Mouse (Mus musculus) midbrain, embryonic 13.5 days (tissue): ENCODE measurements at regions not wholly inside any gene's neighbourhood (a gene's known extent, or its start where the extent isn't known, plus 50 kb on each side); places are given as distances from the start of the nearest gene placed in this dataset.

ENCODE experiments used
- ATAC-seq: fragments of 200-750 bp; cut with Nextera tagmentation; 2 replicates; pipeline ENCODE4 v1.8.0; 2017; ENCODE audit warnings: mild to moderate bottlenecking, moderate TSS enrichment, moderate library complexity
- H3K27ac ChIP-seq: fragments of 300-500 bp; sonication (generic); 2 replicates; pipeline ENCODE4 v1.5.1; 2015; ENCODE audit warnings: inconsistent platforms, mild to moderate bottlenecking, moderate library complexity
- H3K27me3 ChIP-seq: fragments of 300-500 bp; sonication (generic); 2 replicates; pipeline ENCODE4 v1.6.1; 2015; ENCODE audit warnings: mild to moderate bottlenecking, inconsistent platforms
- H3K36me3 ChIP-seq: fragments of 300-500 bp; sonication (generic); 2 replicates; pipeline ENCODE4 v1.6.1; 2015; ENCODE audit warnings: mild to moderate bottlenecking, inconsistent platforms
- H3K4me1 ChIP-seq: fragments of 300-500 bp; sonication (generic); replicated peaks from 2 replicates; pipeline ENCODE4 v1.6.1; 2015; ENCODE audit warnings: inconsistent platforms
- H3K4me2 ChIP-seq: fragments of 300-500 bp; sonication (generic); replicated peaks from 2 replicates; pipeline ENCODE4 v1.6.1; 2015; ENCODE audit warnings: moderate library complexity, mild to moderate bottlenecking, inconsistent platforms
- H3K4me3 ChIP-seq: fragments of 300-500 bp; sonication (generic); replicated peaks from 2 replicates; pipeline ENCODE4 v1.5.1; 2015; ENCODE audit warnings: mild to moderate bottlenecking, inconsistent platforms
- H3K9ac ChIP-seq: fragments of 300-500 bp; sonication (generic); replicated peaks from 2 replicates; pipeline ENCODE4 v1.6.1; 2015; ENCODE audit warnings: mild to moderate bottlenecking, inconsistent platforms
- H3K9me3 ChIP-seq: fragments of 300-500 bp; sonication (generic); 2 replicates; pipeline ENCODE4 v1.6.1; 2016; ENCODE audit warnings: mild to moderate bottlenecking, inconsistent platforms
- WGBS: fragments of 180-500 bp; shearing (Covaris S2); methylation state at CpG from one replicate; pipeline ENCODE4 v1.1.7; 2015; 5-methylcytosine and 5-hydroxymethylcytosine counted together

DNA sequence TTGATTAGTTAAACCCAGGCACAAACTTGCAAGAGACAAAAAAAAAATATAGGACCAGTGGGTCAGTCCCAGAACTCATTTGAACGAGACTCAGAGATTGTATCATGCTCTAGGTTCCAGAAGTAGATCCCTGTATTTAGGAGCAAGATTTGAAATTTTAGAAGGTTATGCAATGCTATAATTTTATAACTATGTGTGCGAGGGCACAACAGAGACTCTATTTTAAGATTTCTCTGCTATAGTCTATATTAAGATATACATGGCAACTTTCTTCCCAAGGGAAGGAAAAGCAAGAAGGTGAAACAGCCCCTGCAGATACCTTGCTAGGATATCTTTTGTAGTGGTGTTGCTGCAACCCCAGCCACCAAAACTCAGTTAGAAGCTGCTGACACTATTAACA is 55.7 kb downstream of the Otor start:
- no peaks in the 10 kb centered on the region for H3K27me3 ChIP-seq
- ATAC-seq = no peak
- no peak overlapping the region for H3K27ac ChIP-seq
- no peak overlapping the region for H3K9ac ChIP-seq
- H3K4me3 ChIP-seq = no peak overlapping the region
- 87% methylated on average over 2 of the region's 2 CpGs for WGBS
- no peaks in the 10 kb centered on the region; the same call in 1 of the 2 replicates for H3K4me1 ChIP-seq
- H3K9me3 ChIP-seq = no peaks in the 10 kb centered on the region
- no peak overlapping the region for H3K4me2 ChIP-seq
- H3K36me3 ChIP-seq = no peaks in the 10 kb centered on the region

DNA sequence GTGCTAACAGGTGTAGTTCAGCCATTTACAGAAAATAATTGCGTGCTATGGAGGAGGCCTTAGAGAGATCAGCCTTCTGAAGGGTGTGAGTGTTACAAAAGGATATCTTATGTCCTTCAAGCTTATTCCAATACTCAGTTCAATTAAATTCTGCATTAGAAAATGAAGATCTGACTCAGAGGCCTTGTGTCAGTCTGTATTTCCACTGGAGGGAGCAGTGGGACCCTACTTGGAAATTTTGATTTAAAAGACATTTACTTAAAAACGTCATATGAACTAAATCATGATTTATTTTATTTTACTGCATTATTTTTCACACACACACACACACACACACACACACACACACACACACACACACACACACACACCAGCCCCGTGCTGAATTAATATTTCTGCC is 70.9 kb downstream of the Otor start:
- no peaks in the 10 kb centered on the region for H3K4me1 ChIP-seq
- WGBS = 73% methylated on average over 3 of the region's 3 CpGs
- ATAC-seq = no peak
- H3K4me3 ChIP-seq = no peak overlapping the region
- H3K27ac ChIP-seq = no peak overlapping the region
- H3K9ac ChIP-seq = no peak overlapping the region
- no peaks in the 10 kb centered on the region for H3K27me3 ChIP-seq
- H3K9me3 ChIP-seq = no peaks in the 10 kb centered on the region
- no peak overlapping the region for H3K4me2 ChIP-seq
- H3K36me3 ChIP-seq = no peaks in the 10 kb centered on the region

DNA sequence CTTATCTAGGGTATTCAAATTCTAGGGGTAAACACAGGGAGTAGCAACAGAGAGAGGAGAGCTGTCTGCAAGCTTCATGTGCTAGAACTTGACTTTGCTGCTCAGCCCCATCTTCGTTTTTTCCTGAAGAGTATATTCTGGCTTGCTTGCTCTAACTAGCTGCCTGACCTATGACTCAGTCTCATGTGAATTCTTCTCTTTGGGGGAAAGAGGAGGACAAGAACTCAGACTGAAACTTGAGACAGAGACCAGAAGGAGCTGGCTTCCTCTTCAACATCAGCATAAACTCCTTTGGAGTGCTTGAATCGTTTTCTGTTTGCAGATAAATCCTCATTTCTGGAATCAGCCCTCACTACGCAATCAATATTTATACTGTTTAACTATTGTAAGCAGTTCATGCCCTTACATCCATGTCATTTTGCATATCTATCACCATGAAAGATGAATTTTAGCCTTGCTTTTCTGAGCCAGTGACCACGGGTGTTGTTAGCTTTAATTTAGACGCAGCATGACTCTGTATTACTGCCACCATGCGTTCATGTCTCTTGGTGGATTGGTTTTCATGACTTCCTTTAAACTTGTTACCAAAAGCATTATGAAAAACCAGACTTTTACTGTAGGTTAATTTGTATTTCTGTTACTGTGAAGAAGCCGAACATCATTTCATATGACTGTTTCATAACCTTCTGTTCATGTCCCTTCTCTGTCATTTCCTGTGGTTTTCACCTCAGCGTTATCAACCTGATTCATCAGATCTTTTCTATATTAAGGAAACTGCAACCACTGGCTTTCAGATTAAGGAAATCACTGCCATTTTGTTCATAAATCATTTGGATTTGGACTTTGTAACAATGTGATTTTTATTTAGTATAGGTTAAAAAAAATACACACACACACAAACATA is 86.1 kb downstream of the Otor start:
- no peak overlapping the region for H3K27ac ChIP-seq
- no peaks in the 10 kb centered on the region for H3K27me3 ChIP-seq
- no peak overlapping the region for H3K9ac ChIP-seq
- H3K4me1 ChIP-seq = no peaks in the 10 kb centered on the region
- H3K4me3 ChIP-seq = no peak overlapping the region
- no peaks in the 10 kb centered on the region for H3K9me3 ChIP-seq
- H3K4me2 ChIP-seq = no peak overlapping the region
- WGBS = 89% methylated on average over 8 of the region's 8 CpGs
- no peaks in the 10 kb centered on the region for H3K36me3 ChIP-seq
- ATAC-seq = no peak

DNA sequence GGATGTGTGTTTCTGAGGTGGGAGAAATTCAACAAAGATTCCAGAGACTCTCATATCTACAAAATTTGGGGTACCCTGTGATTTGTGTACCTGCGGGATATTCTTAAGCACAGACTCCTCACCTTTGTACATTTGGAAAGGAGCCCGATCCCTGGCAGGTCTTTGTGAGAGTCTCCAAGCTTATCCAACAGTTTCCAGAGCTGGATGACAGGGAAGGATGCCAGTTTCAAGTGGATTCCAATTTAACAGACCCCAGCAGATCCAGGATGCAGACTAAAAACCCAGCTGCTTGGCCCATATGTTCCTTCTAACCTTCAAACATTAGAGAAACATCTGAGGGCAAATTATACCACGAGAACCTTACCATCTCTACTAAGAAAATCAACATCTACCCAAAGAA is 88.5 kb downstream of the Otor start:
- no peak overlapping the region for H3K4me3 ChIP-seq
- H3K9me3 ChIP-seq = no peaks in the 10 kb centered on the region
- no peak overlapping the region for H3K9ac ChIP-seq
- no peak overlapping the region for H3K27ac ChIP-seq
- H3K4me1 ChIP-seq = no peaks in the 10 kb centered on the region
- no peak overlapping the region for H3K4me2 ChIP-seq
- no peak for ATAC-seq
- H3K27me3 ChIP-seq = no peaks in the 10 kb centered on the region
- WGBS = 85% methylated on average over 3 of the region's 3 CpGs
- H3K36me3 ChIP-seq = no peaks in the 10 kb centered on the region

DNA sequence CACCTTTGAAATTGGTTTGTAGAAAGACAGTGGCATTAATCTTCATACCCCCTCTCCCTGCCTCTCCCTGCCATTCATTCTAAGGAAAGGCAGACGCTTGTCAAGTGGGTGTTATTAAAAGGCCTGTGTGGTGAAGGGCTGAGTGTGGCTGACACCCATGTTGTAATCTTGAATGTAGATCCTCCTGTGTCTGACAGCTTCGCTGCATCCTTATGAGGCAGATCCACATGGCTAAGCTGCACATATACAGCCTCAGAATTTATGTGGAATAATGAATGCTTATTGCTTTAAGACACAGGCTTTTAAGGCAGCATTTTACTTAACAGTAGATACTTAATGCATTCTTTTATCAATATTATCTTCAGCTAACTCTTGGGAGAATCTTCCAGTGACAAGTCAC is 92.4 kb downstream of the Otor start:
- Histone ChIP-seq H3K4me3 (no peak overlapping the region), H3K9ac (no peak overlapping the region), H3K27me3 (no peaks in the 10 kb centered on the region), H3K4me1 (no peaks in the 10 kb centered on the region), H3K4me2 (no peak overlapping the region), H3K27ac (no peak overlapping the region), H3K36me3 (no peaks in the 10 kb centered on the region), H3K9me3 (no peaks in the 10 kb centered on the region)
- 66% methylated on average over 2 of the region's 2 CpGs for WGBS
- ATAC-seq = no peak

DNA sequence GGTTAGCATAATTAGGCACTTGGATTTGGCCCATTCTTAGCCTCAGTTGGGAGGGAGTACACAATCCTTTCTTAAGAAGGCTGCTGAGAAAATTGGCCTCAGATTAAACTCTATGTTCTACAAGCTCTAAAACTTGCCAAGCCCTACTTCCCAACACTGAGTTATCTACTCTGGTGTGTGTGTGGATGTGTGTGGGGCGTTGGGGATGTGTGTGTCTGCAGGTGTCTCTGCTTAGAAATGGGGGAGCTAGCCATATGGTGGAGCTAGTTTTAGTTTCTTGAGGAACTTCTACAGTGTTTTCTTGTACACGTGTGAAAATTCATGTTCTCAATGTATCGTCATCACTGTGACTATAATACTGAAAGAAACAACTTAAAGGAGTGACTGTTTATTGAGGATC is 106.3 kb downstream of the Otor start:
- WGBS = 80% methylated on average over 3 of the region's 3 CpGs
- H3K9ac ChIP-seq = no peak overlapping the region
- H3K4me3 ChIP-seq = no peak overlapping the region
- H3K27me3 ChIP-seq = no peaks in the 10 kb centered on the region
- no peaks in the 10 kb centered on the region for H3K36me3 ChIP-seq
- ATAC-seq = no peak
- no peaks in the 10 kb centered on the region for H3K4me1 ChIP-seq
- H3K9me3 ChIP-seq = no peaks in the 10 kb centered on the region
- no peak overlapping the region for H3K4me2 ChIP-seq
- H3K27ac ChIP-seq = no peak overlapping the region

DNA sequence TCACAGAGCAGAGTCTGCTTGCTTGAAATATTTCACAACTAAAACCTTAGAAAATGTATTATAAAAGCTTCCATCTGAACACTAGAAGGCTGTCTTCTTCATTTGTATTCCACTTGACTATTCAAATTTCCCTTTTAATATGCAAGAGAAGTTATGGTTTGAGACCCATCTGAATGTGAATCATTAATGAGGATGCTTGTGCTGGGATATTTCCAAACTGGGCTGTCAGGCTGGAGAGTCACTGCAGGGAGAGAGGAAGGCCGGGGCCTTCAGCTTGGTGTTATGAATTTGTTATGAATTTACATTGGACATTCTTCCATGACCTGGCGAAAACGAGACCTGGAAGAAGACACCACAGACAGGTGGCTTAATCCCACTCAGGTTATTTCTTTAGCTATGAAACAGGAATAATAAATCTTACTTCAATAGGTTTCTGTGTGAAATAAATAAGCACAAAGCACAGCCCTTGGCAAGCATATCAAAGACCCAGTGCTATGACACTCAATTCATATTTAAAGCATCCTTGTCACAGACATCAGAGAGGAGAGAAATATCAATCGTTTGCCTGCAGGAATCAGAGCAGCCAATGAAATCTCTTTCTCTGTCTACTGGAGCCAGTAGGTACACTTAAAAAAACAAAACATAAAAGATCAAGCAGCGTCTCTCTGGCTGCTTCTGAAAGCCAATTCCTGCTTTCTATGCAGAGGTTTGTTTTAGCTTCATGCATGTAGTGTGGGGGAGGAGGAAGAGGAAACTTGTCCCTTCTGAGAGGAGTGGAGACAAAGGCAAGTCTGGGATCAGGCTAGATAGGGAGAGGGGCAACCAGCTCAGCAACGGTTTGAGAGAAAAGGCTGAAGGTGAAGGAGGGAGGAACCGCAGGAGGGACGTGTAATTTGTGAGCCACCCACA is 114.2 kb downstream of the Otor start:
- H3K36me3 ChIP-seq = no peaks in the 10 kb centered on the region
- peaks cover 13% of the 10 kb centered on the region for H3K4me1 ChIP-seq
- H3K27ac ChIP-seq = peak overlapping the region; percentile 88
- H3K27me3 ChIP-seq = no peaks in the 10 kb centered on the region
- H3K4me2 ChIP-seq = peak overlapping the region; percentile 4
- no peak overlapping the region for H3K4me3 ChIP-seq
- 23% methylated on average over 8 of the region's 8 CpGs for WGBS
- peak; percentile 90 for ATAC-seq
- no peak overlapping the region for H3K9ac ChIP-seq
- H3K9me3 ChIP-seq = no peaks in the 10 kb centered on the region

DNA sequence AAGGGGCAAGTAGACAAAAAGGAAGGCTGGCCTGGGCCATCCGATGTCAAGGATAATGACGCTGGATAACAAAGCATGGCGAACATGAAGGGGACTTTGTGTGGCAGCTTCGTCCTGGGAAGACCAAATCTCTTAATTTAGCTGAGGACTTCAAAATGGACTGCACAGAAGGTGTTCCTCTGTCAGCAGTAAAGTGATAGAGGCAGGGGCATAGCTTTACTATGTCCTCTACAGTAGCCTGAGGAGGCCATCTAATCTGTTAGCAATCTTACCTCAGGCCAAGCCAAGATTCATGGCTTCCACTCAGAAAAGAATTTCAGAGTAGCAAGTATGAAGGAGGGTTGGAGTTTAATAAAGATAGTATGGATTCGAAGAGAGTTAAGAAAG is 114.9 kb downstream of the Otor start:
- H3K4me3 ChIP-seq = no peak overlapping the region
- peak overlapping the region; percentile 88 for H3K27ac ChIP-seq
- no peaks in the 10 kb centered on the region for H3K27me3 ChIP-seq
- ATAC-seq = peak; percentile 67; the same call in 1 of the 2 replicates
- H3K9me3 ChIP-seq = no peaks in the 10 kb centered on the region
- H3K4me1 ChIP-seq = peaks cover 13% of the 10 kb centered on the region
- no peak overlapping the region for H3K9ac ChIP-seq
- 26% methylated on average over 5 of the region's 5 CpGs for WGBS
- H3K4me2 ChIP-seq = peak overlapping the region; percentile 4
- H3K36me3 ChIP-seq = no peaks in the 10 kb centered on the region

DNA sequence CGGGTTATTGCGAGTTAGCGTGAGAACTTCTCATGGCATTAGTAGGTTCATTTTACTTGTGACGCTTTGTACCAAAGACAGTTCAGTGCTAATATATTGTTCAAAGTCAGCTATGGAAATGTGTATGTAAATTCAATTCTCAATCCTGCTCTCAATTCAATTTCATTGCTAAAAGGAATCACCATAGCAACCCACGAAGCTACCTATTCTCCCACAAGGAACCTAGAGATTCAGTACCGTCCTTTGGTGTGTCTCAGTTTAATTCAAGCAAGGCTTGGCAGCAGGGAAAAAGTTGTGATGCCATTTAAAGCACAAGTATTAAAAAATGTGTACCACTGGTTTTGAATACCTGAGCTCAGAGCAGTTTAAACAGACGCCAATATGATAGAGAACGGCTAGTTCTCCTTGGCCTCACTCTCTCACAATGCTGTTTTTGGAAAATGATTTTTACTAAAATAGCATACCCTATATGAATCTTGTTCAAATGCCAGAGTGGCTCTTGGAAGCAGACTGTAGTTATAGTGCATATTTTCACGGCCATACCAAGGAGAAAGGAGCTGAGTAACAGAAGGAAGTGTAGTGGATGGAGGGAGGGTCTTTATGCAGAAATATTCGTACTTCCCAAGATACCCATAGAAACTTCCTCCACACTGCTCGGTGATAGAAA is 121.4 kb downstream of the Otor start:
- Histone ChIP-seq H3K4me3 (no peak overlapping the region), H3K36me3 (no peaks in the 10 kb centered on the region), H3K4me1 (no peaks in the 10 kb centered on the region), H3K4me2 (no peak overlapping the region), H3K27ac (no peak overlapping the region), H3K9me3 (no peaks in the 10 kb centered on the region), H3K9ac (no peak overlapping the region), H3K27me3 (no peaks in the 10 kb centered on the region)
- 81% methylated on average over 11 of the region's 11 CpGs for WGBS
- ATAC-seq = no peak

DNA sequence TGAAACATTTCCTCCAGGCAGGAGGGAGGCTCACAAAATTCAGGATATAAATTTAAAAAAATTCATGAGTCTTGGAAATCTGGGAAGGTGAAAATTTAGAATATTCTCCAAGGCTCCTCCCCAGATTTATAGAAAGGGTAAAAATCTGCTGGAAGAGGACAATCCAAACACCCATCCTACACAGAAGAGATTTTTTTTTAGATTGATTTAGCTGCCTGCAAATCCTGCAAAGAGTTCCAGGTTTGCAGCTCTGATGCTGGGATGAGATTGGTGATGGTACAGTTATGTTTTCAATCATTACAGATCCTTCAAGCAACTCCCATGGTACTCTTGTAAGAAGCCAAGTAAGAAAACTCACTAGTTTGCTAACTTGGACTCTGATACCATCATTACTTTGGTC is 127.8 kb downstream of the Otor start:
- no peaks in the 10 kb centered on the region for H3K27me3 ChIP-seq
- no peak overlapping the region for H3K9ac ChIP-seq
- H3K36me3 ChIP-seq = no peaks in the 10 kb centered on the region
- no peak overlapping the region for H3K4me2 ChIP-seq
- no peak overlapping the region for H3K27ac ChIP-seq
- H3K9me3 ChIP-seq = no peaks in the 10 kb centered on the region
- no peak for ATAC-seq
- no peak overlapping the region for H3K4me3 ChIP-seq
- H3K4me1 ChIP-seq = no peaks in the 10 kb centered on the region

DNA sequence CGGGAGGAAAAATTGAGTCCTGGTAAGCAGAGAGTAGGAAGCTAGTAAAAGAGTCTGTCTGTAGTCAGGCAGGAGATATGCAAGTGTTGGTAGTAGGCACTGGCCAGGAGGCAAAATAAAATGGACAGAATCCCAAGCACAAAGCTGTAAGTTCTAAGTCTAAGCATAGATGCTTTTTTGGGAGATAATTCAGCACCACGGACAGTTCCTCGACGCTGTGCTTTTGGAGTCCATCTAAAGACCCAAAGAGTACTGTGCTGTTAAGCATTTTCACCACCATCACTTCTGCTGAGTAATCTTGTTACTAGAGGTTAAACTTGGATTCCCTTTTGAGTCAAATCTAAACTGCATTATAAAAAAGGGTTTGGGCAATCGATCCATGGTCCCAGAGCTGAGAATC is 128.9 kb downstream of the Otor start:
- no peak for ATAC-seq
- H3K4me3 ChIP-seq = no peak overlapping the region
- no peak overlapping the region for H3K9ac ChIP-seq
- no peak overlapping the region for H3K27ac ChIP-seq
- H3K36me3 ChIP-seq = no peaks in the 10 kb centered on the region
- H3K27me3 ChIP-seq = no peaks in the 10 kb centered on the region
- H3K4me2 ChIP-seq = no peak overlapping the region
- H3K4me1 ChIP-seq = no peaks in the 10 kb centered on the region
- H3K9me3 ChIP-seq = no peaks in the 10 kb centered on the region
- WGBS = 42% methylated on average over 5 of the region's 5 CpGs

DNA sequence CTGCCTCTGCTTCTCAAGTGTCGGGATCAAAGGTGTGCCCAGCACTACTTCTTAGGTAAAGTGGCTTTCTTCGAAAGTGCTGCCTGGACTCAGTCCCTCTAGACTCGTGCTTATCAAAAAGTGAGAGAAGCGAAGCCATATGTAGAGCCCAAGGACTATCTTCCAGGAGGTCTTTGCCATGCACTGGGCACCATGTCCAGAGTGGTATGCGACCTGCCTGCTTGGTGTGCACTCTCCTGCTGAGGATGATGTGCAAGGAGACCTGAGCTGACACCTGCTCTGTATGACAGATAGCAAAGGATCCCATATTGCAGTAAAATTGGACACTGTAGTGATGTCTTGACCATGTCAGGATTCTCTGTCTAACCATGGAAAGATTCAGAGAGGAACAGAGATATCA is 139.0 kb downstream of the Otor start:
- Histone ChIP-seq H3K27ac (no peak overlapping the region), H3K36me3 (no peaks in the 10 kb centered on the region), H3K4me1 (no peaks in the 10 kb centered on the region), H3K27me3 (no peaks in the 10 kb centered on the region), H3K4me3 (no peak overlapping the region), H3K9me3 (no peaks in the 10 kb centered on the region), H3K9ac (no peak overlapping the region), H3K4me2 (no peak overlapping the region)
- no peak for ATAC-seq
- 94% methylated on average over 5 of the region's 5 CpGs for WGBS
